Mouse (Mus musculus): Measurements from ENCODE around the gene Pik3ap1. TPM values are rescaled to one million over a fixed set of nuclear protein-coding genes. Genes with fewer than 3 reads are reported as not detected.

Pik3ap1 gene
- polyA plus RNA-seq, 1 experiment from 2014 or later = 2.3 TPM

- Histone ChIP-seq H3K4me3 (ENCODE audit: low read length) (no peak overlapping the region), H3K9me3 (ENCODE audit: control insufficient read depth, low read length) (no peaks in the 10 kb centered on the region), H3K9ac (ENCODE audit: low read depth, low read length) (no peak overlapping the region), H3K4me2 (ENCODE audit: low read length) (no peak overlapping the region), H3K4me1 (ENCODE audit: control insufficient read depth, insufficient read depth, low read depth, low read length) (peaks cover 8% of the 10 kb centered on the region), H3K36me3 (ENCODE audit: control insufficient read depth, insufficient read depth, low read length) (no peaks in the 10 kb centered on the region), H3K27me3 (replicated peaks; ENCODE audit: control insufficient read depth, insufficient read depth, low read length) (no peaks in the 10 kb centered on the region), H3K27ac (ENCODE audit: low read depth, low read length) (no peak overlapping the region)
- 80% methylated on average over 5 of the region's 5 CpGs for WGBS
- no peak for ATAC-seq
Measured at GRCm38 (mm10) chr19:41341677-41342076, 43.2 kb downstream of the Pik3ap1 start.

GRCm38 (mm10) chr19:41339020-41339836, 45.7 kb downstream of the Pik3ap1 start:
- no peaks in the 10 kb centered on the region for H3K36me3 ChIP-seq (ENCODE audit: control insufficient read depth, insufficient read depth, low read length)
- ATAC-seq = no peak
- no peak overlapping the region for H3K4me2 ChIP-seq (ENCODE audit: low read length)
- H3K27ac ChIP-seq (ENCODE audit: low read depth, low read length) = no peak overlapping the region
- H3K4me3 ChIP-seq (ENCODE audit: low read length) = no peak overlapping the region
- H3K9ac ChIP-seq (ENCODE audit: low read depth, low read length) = no peak overlapping the region
- no peaks in the 10 kb centered on the region for H3K9me3 ChIP-seq (ENCODE audit: control insufficient read depth, low read length)
- no peaks in the 10 kb centered on the region for H3K27me3 ChIP-seq (replicated peaks; ENCODE audit: control insufficient read depth, insufficient read depth, low read length)
- WGBS = 80% methylated on average over 21 of the region's 21 CpGs
- H3K4me1 ChIP-seq (ENCODE audit: control insufficient read depth, insufficient read depth, low read depth, low read length) = no peaks in the 10 kb centered on the region

GRCm38 (mm10) chr19:41338379-41338778, 46.5 kb downstream of the Pik3ap1 start:
- 79% methylated on average over 6 of the region's 6 CpGs for WGBS
- no peak overlapping the region for H3K4me2 ChIP-seq (ENCODE audit: low read length)
- H3K27me3 ChIP-seq (replicated peaks; ENCODE audit: control insufficient read depth, insufficient read depth, low read length) = no peaks in the 10 kb centered on the region
- H3K9me3 ChIP-seq (ENCODE audit: control insufficient read depth, low read length) = no peaks in the 10 kb centered on the region
- H3K4me1 ChIP-seq (ENCODE audit: control insufficient read depth, insufficient read depth, low read depth, low read length) = no peaks in the 10 kb centered on the region
- ATAC-seq = no peak
- H3K9ac ChIP-seq (ENCODE audit: low read depth, low read length) = no peak overlapping the region
- H3K27ac ChIP-seq (ENCODE audit: low read depth, low read length) = no peak overlapping the region
- H3K4me3 ChIP-seq (ENCODE audit: low read length) = no peak overlapping the region
- no peaks in the 10 kb centered on the region for H3K36me3 ChIP-seq (ENCODE audit: control insufficient read depth, insufficient read depth, low read length)

- Histone ChIP-seq H3K4me3 (ENCODE audit: low read length) (no peak overlapping the region), H3K9ac (ENCODE audit: low read depth, low read length) (no peak overlapping the region), H3K36me3 (ENCODE audit: control insufficient read depth, insufficient read depth, low read length) (no peaks in the 10 kb centered on the region), H3K27ac (ENCODE audit: low read depth, low read length) (no peak overlapping the region), H3K9me3 (ENCODE audit: control insufficient read depth, low read length) (no peaks in the 10 kb centered on the region), H3K4me2 (ENCODE audit: low read length) (no peak overlapping the region), H3K27me3 (replicated peaks; ENCODE audit: control insufficient read depth, insufficient read depth, low read length) (no peaks in the 10 kb centered on the region), H3K4me1 (ENCODE audit: control insufficient read depth, insufficient read depth, low read depth, low read length) (no peaks in the 10 kb centered on the region)
- WGBS = 88% methylated on average over 3 of the region's 3 CpGs
- no peak for ATAC-seq
Measured at GRCm38 (mm10) chr19:41335721-41336120, 49.2 kb downstream of the Pik3ap1 start.

DNA sequence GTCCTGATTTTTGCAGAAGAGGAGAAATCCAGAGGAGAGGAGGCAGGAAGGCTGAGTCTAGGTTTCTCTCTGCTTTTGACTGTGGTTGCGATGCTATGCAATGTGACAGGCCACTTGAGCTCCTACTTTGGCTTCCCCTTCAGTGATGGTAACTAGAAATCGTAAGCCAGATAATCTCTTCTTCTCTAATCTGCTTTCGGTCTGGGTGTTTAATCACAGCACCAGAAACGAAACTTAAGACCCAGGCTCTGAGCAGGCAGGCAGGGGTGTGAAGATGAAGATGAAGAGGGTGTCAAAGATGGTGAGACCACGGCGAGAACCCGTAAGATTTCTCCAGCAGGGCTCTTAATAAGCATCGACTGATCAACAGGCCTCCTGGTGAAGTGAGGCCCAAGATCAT, 51.9 kb downstream of the Pik3ap1 start:
- Histone ChIP-seq H3K4me2 (ENCODE audit: low read length) (no peak overlapping the region), H3K27me3 (replicated peaks; ENCODE audit: control insufficient read depth, insufficient read depth, low read length) (no peaks in the 10 kb centered on the region), H3K9me3 (ENCODE audit: control insufficient read depth, low read length) (0 out of 2 replicates have a peak, but pooled peaks cover 3% of the 10 kb centered on the region), H3K4me3 (ENCODE audit: low read length) (no peak overlapping the region), H3K27ac (ENCODE audit: low read depth, low read length) (no peak overlapping the region), H3K36me3 (ENCODE audit: control insufficient read depth, insufficient read depth, low read length) (no peaks in the 10 kb centered on the region), H3K9ac (ENCODE audit: low read depth, low read length) (no peak overlapping the region), H3K4me1 (ENCODE audit: control insufficient read depth, insufficient read depth, low read depth, low read length) (no peaks in the 10 kb centered on the region)
- WGBS = 90% methylated on average over 8 of the region's 8 CpGs
- ATAC-seq = no peak

- H3K4me3 ChIP-seq (ENCODE audit: low read length) = no peak overlapping the region
- H3K9me3 ChIP-seq (ENCODE audit: control insufficient read depth, low read length) = 0 out of 2 replicates have a peak, but pooled peaks cover 3% of the 10 kb centered on the region
- 92% methylated on average over 12 of the region's 12 CpGs for WGBS
- no peaks in the 10 kb centered on the region for H3K36me3 ChIP-seq (ENCODE audit: control insufficient read depth, insufficient read depth, low read length)
- no peak overlapping the region for H3K9ac ChIP-seq (ENCODE audit: low read depth, low read length)
- no peak overlapping the region for H3K27ac ChIP-seq (ENCODE audit: low read depth, low read length)
- H3K4me2 ChIP-seq (ENCODE audit: low read length) = no peak overlapping the region
- H3K27me3 ChIP-seq (replicated peaks; ENCODE audit: control insufficient read depth, insufficient read depth, low read length) = no peaks in the 10 kb centered on the region
- no peak for ATAC-seq
- no peaks in the 10 kb centered on the region for H3K4me1 ChIP-seq (ENCODE audit: control insufficient read depth, insufficient read depth, low read depth, low read length)
Measured at GRCm38 (mm10) chr19:41332228-41332627, 52.7 kb downstream of the Pik3ap1 start.

DNA sequence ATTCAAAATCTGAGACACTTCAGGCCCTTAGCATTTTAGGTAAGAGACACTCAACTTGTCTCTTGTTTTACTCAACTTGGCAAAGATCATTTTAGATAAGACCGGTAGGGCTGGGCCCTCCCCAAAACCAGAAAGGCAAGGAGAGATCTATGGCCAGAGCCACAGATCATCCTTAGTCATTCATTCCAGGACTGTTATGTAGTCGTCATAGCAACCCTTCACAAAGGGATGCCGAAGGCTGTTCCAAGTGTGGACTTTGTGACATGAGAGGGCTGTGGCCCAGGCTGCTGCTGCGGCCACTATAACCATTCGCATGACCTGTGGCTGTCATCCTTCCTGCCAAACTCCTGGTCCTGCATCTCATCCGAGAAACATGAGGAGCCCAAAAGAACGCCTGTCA, 54.5 kb downstream of the Pik3ap1 start:
- Histone ChIP-seq H3K4me2 (ENCODE audit: low read length) (no peak overlapping the region), H3K9ac (ENCODE audit: low read depth, low read length) (no peak overlapping the region), H3K9me3 (ENCODE audit: control insufficient read depth, low read length) (0 out of 2 replicates have a peak, but pooled peaks cover 3% of the 10 kb centered on the region), H3K27me3 (replicated peaks; ENCODE audit: control insufficient read depth, insufficient read depth, low read length) (no peaks in the 10 kb centered on the region), H3K27ac (ENCODE audit: low read depth, low read length) (no peak overlapping the region), H3K36me3 (ENCODE audit: control insufficient read depth, insufficient read depth, low read length) (no peaks in the 10 kb centered on the region), H3K4me3 (ENCODE audit: low read length) (no peak overlapping the region), H3K4me1 (ENCODE audit: control insufficient read depth, insufficient read depth, low read depth, low read length) (no peaks in the 10 kb centered on the region)
- ATAC-seq = no peak
- WGBS = 50% methylated on average over 7 of the region's 7 CpGs

GRCm38 (mm10) chr19:41329961-41330360, 54.9 kb downstream of the Pik3ap1 start:
- 0 out of 2 replicates have a peak, but pooled peaks cover 3% of the 10 kb centered on the region for H3K9me3 ChIP-seq (ENCODE audit: control insufficient read depth, low read length)

DNA sequence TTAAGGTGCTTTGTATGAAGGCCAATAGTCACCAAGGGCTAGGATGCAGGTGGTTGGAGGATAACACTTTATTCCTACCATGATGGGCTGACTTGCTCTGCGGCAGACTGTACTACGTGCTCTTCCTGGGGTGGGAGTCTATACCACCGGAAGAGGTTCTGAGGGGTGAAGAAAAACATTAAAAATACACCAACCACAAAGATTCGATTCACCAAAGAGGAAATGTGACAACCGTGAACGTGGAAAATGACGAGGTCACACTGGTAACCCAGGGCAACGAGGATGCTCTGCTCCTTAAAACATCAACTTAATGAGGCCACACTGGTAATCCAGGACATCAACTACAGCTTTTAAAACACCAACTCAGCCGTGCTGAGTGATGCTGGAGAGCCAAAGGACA, 56.2 kb downstream of the Pik3ap1 start:
- Histone ChIP-seq H3K9ac (ENCODE audit: low read depth, low read length) (no peak overlapping the region), H3K4me1 (ENCODE audit: control insufficient read depth, insufficient read depth, low read depth, low read length) (no peaks in the 10 kb centered on the region), H3K27me3 (replicated peaks; ENCODE audit: control insufficient read depth, insufficient read depth, low read length) (no peaks in the 10 kb centered on the region), H3K4me2 (ENCODE audit: low read length) (no peak overlapping the region), H3K4me3 (ENCODE audit: low read length) (no peak overlapping the region), H3K9me3 (ENCODE audit: control insufficient read depth, low read length) (0 out of 2 replicates have a peak, but pooled peaks cover 3% of the 10 kb centered on the region), H3K27ac (ENCODE audit: low read depth, low read length) (no peak overlapping the region), H3K36me3 (ENCODE audit: control insufficient read depth, insufficient read depth, low read length) (no peaks in the 10 kb centered on the region)
- ATAC-seq = no peak
- 60% methylated on average over 9 of the region's 9 CpGs for WGBS

More at GRCm38 (mm10) chr19:41329961-41330360, 54.9 kb downstream of the Pik3ap1 start:
- 97% methylated on average over 7 of the region's 7 CpGs for WGBS
- H3K36me3 ChIP-seq (ENCODE audit: control insufficient read depth, insufficient read depth, low read length) = no peaks in the 10 kb centered on the region
- no peak overlapping the region for H3K9ac ChIP-seq (ENCODE audit: low read depth, low read length)
- no peak overlapping the region for H3K27ac ChIP-seq (ENCODE audit: low read depth, low read length)
- H3K4me3 ChIP-seq (ENCODE audit: low read length) = no peak overlapping the region
- no peak for ATAC-seq
- no peaks in the 10 kb centered on the region for H3K27me3 ChIP-seq (replicated peaks; ENCODE audit: control insufficient read depth, insufficient read depth, low read length)
- no peak overlapping the region for H3K4me2 ChIP-seq (ENCODE audit: low read length)
- H3K4me1 ChIP-seq (ENCODE audit: control insufficient read depth, insufficient read depth, low read depth, low read length) = no peaks in the 10 kb centered on the region

Data from hindbrain, embryonic 16.5 days (tissue).